In the genomic region with DNA sequence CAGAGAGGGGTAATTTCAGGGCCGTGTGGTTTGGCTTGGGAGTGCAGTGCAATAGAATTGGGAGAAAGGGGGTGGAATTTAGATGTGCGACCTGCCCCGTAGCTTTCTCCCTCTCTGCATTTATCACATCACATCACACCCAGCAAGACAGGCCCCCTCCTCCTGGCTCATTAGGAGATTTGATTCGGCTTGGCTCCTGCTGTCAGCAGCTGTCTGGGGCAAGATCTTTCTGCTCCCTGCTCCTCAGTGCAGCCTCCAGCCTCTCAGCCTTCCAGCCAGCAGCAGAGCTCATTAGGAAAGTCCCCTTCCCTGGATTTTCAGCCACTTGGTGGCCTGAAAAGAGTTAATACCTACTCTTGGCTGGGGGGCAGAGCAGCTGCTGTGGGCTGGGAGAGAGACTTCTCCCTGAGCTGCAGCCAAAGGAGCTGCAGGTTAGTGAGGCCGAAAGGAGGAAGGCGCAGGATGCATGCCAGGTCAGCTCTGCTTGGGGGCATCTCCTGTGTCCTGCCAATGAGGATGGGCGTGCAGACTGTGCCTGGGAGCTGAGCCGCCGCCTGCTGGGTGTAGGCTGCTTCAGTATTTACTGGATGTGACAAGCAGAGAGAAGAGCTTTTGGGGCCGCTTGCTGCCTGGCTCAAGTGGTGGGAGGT, we compare ENCODE assay signal across 8 mouse cellular contexts. TPM values are rescaled to one million over a fixed set of nuclear protein-coding genes. Genes with fewer than 3 reads are reported as not detected.
DNase-seq lines count a peak whose midpoint lies in the region; ATAC-seq lines count a peak whose summit lies in the region.

No protein-coding gene starts in this region.

- H3K27ac ChIP-seq in kidney, embryonic 16.5 days (ENCODE audit: low read length), result no peak overlapping the region
- peak overlapping the region; percentile 87 for H3K27ac ChIP-seq in midbrain, embryonic 12.5 days (replicated peaks)

- peak; percentile 49 for ATAC-seq in kidney, embryonic 16.5 days (ENCODE audit: low FRiP score, low TSS enrichment)
- peak; percentile 69 for ATAC-seq in midbrain, embryonic 12.5 days (ENCODE audit: low FRiP score, low read depth)

- 8% methylated on average over 10 of the region's 10 CpGs for WGBS in kidney, embryonic 16.5 days
- WGBS in midbrain, embryonic 12.5 days, result 3% methylated on average over 10 of the region's 10 CpGs

- H3K9ac ChIP-seq in kidney, embryonic 16.5 days (replicated peaks; ENCODE audit: low read length), result no peak overlapping the region
- H3K9ac ChIP-seq in midbrain, embryonic 12.5 days (replicated peaks), result peak overlapping the region; percentile 44

- H3K4me3 ChIP-seq in kidney, embryonic 16.5 days (ENCODE audit: low read length), result no peak overlapping the region
- peak overlapping the region; percentile 24 for H3K4me3 ChIP-seq in midbrain, embryonic 12.5 days

- peaks cover 23% of the 10 kb centered on the region for H3K27me3 ChIP-seq in kidney, embryonic 16.5 days (ENCODE audit: insufficient read depth, low read length)
- H3K27me3 ChIP-seq in midbrain, embryonic 12.5 days, result peaks cover 8% of the 10 kb centered on the region

- DNase-seq in kidney, postnatal 25 days, result no peak
- DNase-seq in cerebellum, postnatal 10 days, result peak; percentile 95 to 97
- peak; percentile 57 to 65 for DNase-seq in frontal cortex, postnatal 36 days (ENCODE audit: low spot score in 2 of 2)
- no peak for DNase-seq in testis, postnatal 14 days (ENCODE audit: low spot score)
- DNase-seq in testis, postnatal 10 days (ENCODE audit: low spot score), result no peak
- no peak for DNase-seq in urinary bladder, postnatal 10 days (ENCODE audit: low spot score)

- H3K9me3 ChIP-seq in kidney, embryonic 16.5 days (ENCODE audit: low read length), result no peaks in the 10 kb centered on the region
- no peaks in the 10 kb centered on the region for H3K9me3 ChIP-seq in midbrain, embryonic 12.5 days

- peaks cover 25% of the 10 kb centered on the region for H3K4me1 ChIP-seq in kidney, embryonic 16.5 days (ENCODE audit: insufficient read depth, low read length)
- peaks cover 76% of the 10 kb centered on the region for H3K4me1 ChIP-seq in midbrain, embryonic 12.5 days

- H3K36me3 ChIP-seq in kidney, embryonic 16.5 days (ENCODE audit: insufficient read depth, low read length), result no peaks in the 10 kb centered on the region
- H3K36me3 ChIP-seq in midbrain, embryonic 12.5 days, result no peaks in the 10 kb centered on the region

- no peak overlapping the region for H3K4me2 ChIP-seq in kidney, embryonic 16.5 days (replicated peaks; ENCODE audit: low read depth, low read length)
- H3K4me2 ChIP-seq in midbrain, embryonic 12.5 days (replicated peaks), result peak overlapping the region; percentile 47

RNA-seq across cellular contexts. Expression of a gene that starts 12.4 kb away (rescaled TPM):
- polyA plus RNA-seq in kidney, embryonic 16.5 days (2015; fragmentation: Nextera tagmentation; extraction: Ambion mirVana), result 0.16 and 0.31 TPM in 2 replicates
- polyA plus RNA-seq in midbrain, embryonic 12.5 days (2016; fragmentation: Nextera tagmentation; extraction: Ambion mirVana), result 24.5 and 26.4 TPM in 2 replicates

Comparison
In these comparisons a context has a peak if more than half of its experiments do, and no peak if none do; other contexts are left out.
1. DNase-seq: peak in cerebellum, postnatal 10 days (2 of 2) and frontal cortex, postnatal 36 days (2 of 2); none in kidney, postnatal 25 days (0 of 2), testis, postnatal 14 days (single experiment), testis, postnatal 10 days (single experiment) and urinary bladder, postnatal 10 days (single experiment).
2. RNA of a gene that starts 12.4 kb away (polyA plus RNA-seq): 24.5 to 26.4 TPM in midbrain, embryonic 12.5 days; 0.16 to 0.31 TPM in kidney, embryonic 16.5 days; every median in the first group is over 10 times any median in the second.